Mouse (Mus musculus) frontal cortex, adult 2 months (tissue): ENCODE data around the gene Eml5. TPM values are rescaled to one million over a fixed set of nuclear protein-coding genes. Genes with fewer than 3 reads are reported as not detected.
A peak's percentile ranks its signal among the peaks of the same experiment; 100 is the strongest.

Source experiments
- DNase-seq, 2 experiments: peaks; one replicate each; pipeline ENCODE4 v3.0.0; 2022; ENCODE audit warnings: low spot score in 1 of 2; ENCODE audit errors: extremely low spot score in 1 of 2
- polyA plus RNA-seq: library from polyadenylated mRNA; depleted of rRNA; stranded (reverse); fragments of >200 nt; gene quantifications from 2 replicates; pipeline ENCODE4 v1.2.3, GENCODE M21; 2012

The Eml5 gene
- polyA plus RNA-seq, 1 experiment, result 180 TPM

GRCm38 (mm10) chr12:98835466-98835865 is 65.8 kb downstream of the Eml5 start:
- DNase-seq, result no peak

GRCm38 (mm10) chr12:98834879-98835278 is 66.4 kb downstream of the Eml5 start:
- DNase-seq, result no peak

GRCm38 (mm10) chr12:98833901-98834300 is 67.4 kb downstream of the Eml5 start:
- DNase-seq, result no peak

- DNase-seq, result no peak
Measured at GRCm38 (mm10) chr12:98832929-98833598, 68.2 kb downstream of the Eml5 start.

- no peak for DNase-seq
Measured at GRCm38 (mm10) chr12:98831122-98831521, 70.2 kb downstream of the Eml5 start.

- no peak for DNase-seq
Measured at GRCm38 (mm10) chr12:98820781-98821180, 80.5 kb downstream of the Eml5 start.

GRCm38 (mm10) chr12:98804078-98804748 is 97.1 kb downstream of the Eml5 start:
- DNase-seq, result no peak

GRCm38 (mm10) chr12:98802245-98802644 is 99.0 kb downstream of the Eml5 start:
- no peak for DNase-seq

GRCm38 (mm10) chr12:98800334-98800733 is 101.0 kb downstream of the Eml5 start:
- no peak for DNase-seq

- no peak for DNase-seq
Measured at GRCm38 (mm10) chr12:98795731-98796318, 105.5 kb downstream of the Eml5 start.

- DNase-seq, result no peak
Measured at GRCm38 (mm10) chr12:98784251-98784650, 117.0 kb downstream of the Eml5 start.

GRCm38 (mm10) chr12:98779148-98779547 is 122.1 kb downstream of the Eml5 start:
- peak; percentile 35 to 63 for DNase-seq

- no peak for DNase-seq
Measured at GRCm38 (mm10) chr12:98777509-98777908, 123.8 kb downstream of the Eml5 start.

GRCm38 (mm10) chr12:98766241-98766640 is 135.0 kb downstream of the Eml5 start:
- no peak for DNase-seq

- DNase-seq, result no peak
Measured at GRCm38 (mm10) chr12:98759700-98760099, 141.6 kb downstream of the Eml5 start.

GRCm38 (mm10) chr12:98757636-98758035 is 143.6 kb downstream of the Eml5 start:
- no peak for DNase-seq

- no peak for DNase-seq
Measured at GRCm38 (mm10) chr12:98747380-98747753, 153.9 kb downstream of the Eml5 start.

- peak; percentile 76 to 92 for DNase-seq
Measured at GRCm38 (mm10) chr12:98746746-98747379, 154.4 kb downstream of the Eml5 start, which contains the start of gene Zc3h14. Gene Zc3h14, plus strand, starts transcription at chr12:98746964.

- DNase-seq, result no peak
Measured at GRCm38 (mm10) chr12:98746131-98746530, 155.2 kb downstream of the Eml5 start.

- no peak for DNase-seq
Measured at GRCm38 (mm10) chr12:98745626-98746025, 155.7 kb downstream of the Eml5 start.

GRCm38 (mm10) chr12:98741011-98741501 is 160.2 kb downstream of the Eml5 start:
- no peak for DNase-seq
